Mouse (Mus musculus): ENCODE results near the gene Phc1.

DNA sequence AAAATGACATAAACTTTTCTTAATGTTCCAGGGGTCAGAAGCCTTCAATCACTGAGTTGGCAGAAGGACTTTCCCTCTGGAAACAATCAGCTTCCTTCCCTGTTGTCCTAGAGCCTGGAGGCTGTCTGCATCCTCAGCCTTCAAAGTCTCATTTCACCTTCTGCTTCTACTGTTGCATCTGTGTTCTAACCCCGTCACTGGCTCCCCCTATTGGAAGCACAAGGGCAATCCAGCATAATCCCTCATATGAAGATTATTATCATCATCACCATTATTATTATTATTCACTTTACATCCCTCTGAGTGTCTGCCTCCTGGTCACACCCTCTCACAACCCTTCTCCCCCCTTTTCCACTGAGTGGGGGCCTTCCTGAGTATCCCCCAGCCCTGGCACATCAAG lies 52.1 kb downstream of the Phc1 start:
- TF ChIP-seq CTCF (IDR thresholded peaks at IDR 0.05; ENCODE audit: low read depth, low read length) (no peak), POLR2A (IDR thresholded peaks at IDR 0.05; ENCODE audit: borderline replicate concordance, low read depth, low read length) (no peak)
